Mouse (Mus musculus): Measurements from ENCODE around the gene Zfp988. TPM values are rescaled to one million over a fixed set of nuclear protein-coding genes. Genes with fewer than 3 reads are reported as not detected.

The Zfp988 gene
- polyA plus RNA-seq (2017; shearing (Covaris generic)) = 0.44 TPM

DNA sequence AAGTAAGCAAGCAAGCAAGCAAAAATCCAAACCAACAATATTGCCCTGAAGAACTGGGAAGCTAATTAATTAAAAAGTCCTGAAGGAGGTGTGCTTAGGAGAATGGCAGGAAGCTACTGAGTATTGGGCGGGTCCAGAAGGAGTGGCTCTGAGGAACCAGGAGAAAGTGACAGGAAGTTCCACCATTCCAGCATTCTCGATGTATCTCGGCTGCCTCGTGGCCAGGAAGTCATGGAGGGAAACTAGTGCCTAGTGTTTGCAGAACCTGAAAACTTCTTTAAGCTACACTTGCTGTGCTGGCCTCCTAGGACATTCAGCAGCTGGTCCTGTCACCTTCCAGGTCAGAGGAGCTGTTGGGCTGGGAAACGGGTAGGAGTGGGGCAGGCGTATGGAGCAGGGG lies at the start of gene Zfp988:
Zfp988 (plus strand) TSS at position 239 of the 400 bp plus-strand sequence.

DNA sequence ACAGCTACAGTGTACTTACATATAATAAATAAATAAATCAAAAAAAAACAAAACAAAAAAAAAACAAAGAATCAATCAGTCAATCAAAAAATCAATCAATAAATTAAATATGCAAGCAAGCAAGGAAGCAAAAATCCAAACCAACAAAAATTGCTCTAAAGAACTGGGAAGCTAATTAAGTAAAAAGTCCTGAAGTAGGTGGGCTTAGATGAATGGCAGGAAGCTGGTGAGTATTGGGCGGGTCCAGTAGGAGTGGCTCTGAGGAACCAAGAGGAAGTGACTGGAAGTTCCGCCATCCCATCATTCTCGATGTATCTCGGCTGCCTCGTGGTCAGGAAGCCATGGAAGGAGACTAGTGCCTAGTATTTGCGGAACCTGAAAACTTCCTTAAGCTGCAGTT lies 55.5 kb downstream of the Zfp988 start, which contains the start of gene Zfp978:
Zfp978 (plus strand) TSS at position 301 of the 400 bp plus-strand sequence.

Other genes with a start within 250 kb of the Zfp988 start
- gene Zfp991, start 173.6 kb upstream of the Zfp988 start, polyA plus RNA-seq (2017; shearing (Covaris generic)) = 2.2 TPM
- gene Zfp978, start 55.6 kb downstream of the Zfp988 start, polyA plus RNA-seq (2017; shearing (Covaris generic)) = not detected
- gene Zfp982, start 186.7 kb downstream of the Zfp988 start, polyA plus RNA-seq (2017; shearing (Covaris generic)) = 0.31 TPM
- 0.24 TPM for gene Gm16503, start 234.5 kb downstream of the Zfp988 start, polyA plus RNA-seq (2017; shearing (Covaris generic))
- gene Zfp985, start 247.6 kb downstream of the Zfp988 start, polyA plus RNA-seq (2017; shearing (Covaris generic)) = 0.49 TPM

Measured in naive thymus-derived CD4-positive, alpha-beta T cell, adult 5 months (primary cell).